Mouse (Mus musculus): ENCODE measurements around the gene 1500015O10Rik. TPM values are rescaled to one million over a fixed set of nuclear protein-coding genes. Genes with fewer than 3 reads are reported as not detected.

1500015O10Rik gene
- polyA plus RNA-seq (2014; fragmentation: Nextera tagmentation; extraction: Ambion mirVana) = 12.7 and 19.0 TPM in 2 replicates

GRCm38 (mm10) chr1:43730491-43730924 is at the start of gene 1500015O10Rik:
1500015O10Rik (plus strand) TSS chr1:43730602.
- Histone ChIP-seq H3K4me3 (ENCODE audit: control insufficient read depth in 1 of 2, insufficient read depth in 1 of 2, low read depth in 1 of 2, low read length in 2 of 2) (no peak within 1 kb of the TSS), H3K27me3 (ENCODE audit: control insufficient read depth, insufficient read depth, low read length) (no peaks in the 10 kb centered on the region), H3K9me3 (ENCODE audit: control insufficient read depth, low read length) (peaks cover 3% of the 10 kb centered on the region; the same call in 1 of the 2 replicates), H3K36me3 (ENCODE audit: control insufficient read depth, insufficient read depth, low read length) (no peaks in the 10 kb centered on the region), H3K4me2 (ENCODE audit: low read length) (peak within 1 kb of the TSS; percentile 42), H3K9ac (ENCODE audit: low read length) (peak within 1 kb of the TSS; percentile 1; the same call in 1 of the 2 replicates), H3K27ac (replicated peaks in 1 of 2; ENCODE audit: control insufficient read depth in 1 of 2, insufficient read depth in 1 of 2, low read depth in 2 of 2, low read length in 2 of 2) (peak within 1 kb of the TSS in 1 of 2 experiments; percentile 8; a peak in 2 of 4 replicates), H3K4me1 (ENCODE audit: control insufficient read depth in 2 of 2, insufficient read depth in 2 of 2, low read length in 2 of 2) (peaks cover 4 to 6% of the 10 kb centered on the region in 2 experiments; a peak in 3 of 4 replicates)
- WGBS = 41% methylated on average over 16 of the region's 16 CpGs
- ATAC-seq (ENCODE audit: insufficient number of reproducible peaks, insufficient read depth, low FRiP score, low read depth) = peak; percentile 64

- Histone ChIP-seq H3K9ac (ENCODE audit: low read length) (no peak overlapping the region), H3K4me2 (ENCODE audit: low read length) (no peak overlapping the region), H3K4me3 (ENCODE audit: control insufficient read depth in 1 of 2, insufficient read depth in 1 of 2, low read depth in 1 of 2, low read length in 2 of 2) (no peak overlapping the region), H3K36me3 (ENCODE audit: control insufficient read depth, insufficient read depth, low read length) (no peaks in the 10 kb centered on the region), H3K27ac (replicated peaks in 1 of 2; ENCODE audit: control insufficient read depth in 1 of 2, insufficient read depth in 1 of 2, low read depth in 2 of 2, low read length in 2 of 2) (no peak overlapping the region), H3K9me3 (ENCODE audit: control insufficient read depth, low read length) (peaks cover 9% of the 10 kb centered on the region), H3K27me3 (ENCODE audit: control insufficient read depth, insufficient read depth, low read length) (no peaks in the 10 kb centered on the region), H3K4me1 (ENCODE audit: control insufficient read depth in 2 of 2, insufficient read depth in 2 of 2, low read length in 2 of 2) (peaks cover 5 to 10% of the 10 kb centered on the region in 2 experiments)
- ATAC-seq (ENCODE audit: insufficient number of reproducible peaks, insufficient read depth, low FRiP score, low read depth) = no peak
- WGBS = 91% methylated on average over 13 of the region's 13 CpGs
Observed at GRCm38 (mm10) chr1:43689983-43690382, 40.4 kb upstream of the 1500015O10Rik start.

DNA sequence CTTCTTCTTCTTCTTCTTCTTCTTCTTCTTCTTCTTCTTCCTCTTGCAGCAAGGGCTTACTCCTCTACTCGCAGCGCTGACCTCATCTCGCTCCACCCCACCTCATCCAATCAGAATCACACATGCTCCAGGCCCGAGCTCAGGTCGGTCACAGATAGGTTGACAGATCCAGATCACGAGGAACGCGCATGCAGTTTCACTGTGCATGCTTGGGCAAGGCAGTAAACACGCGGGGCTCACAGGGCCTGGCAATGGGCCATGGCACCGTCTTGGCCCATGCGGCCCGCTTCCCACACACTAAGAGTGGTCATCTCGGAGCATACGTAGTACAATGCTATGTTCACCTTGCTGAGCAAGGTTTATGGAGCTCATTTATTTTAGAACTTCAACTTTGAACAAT is 39.9 kb upstream of the 1500015O10Rik start:
- H3K27me3 ChIP-seq (ENCODE audit: control insufficient read depth, insufficient read depth, low read length) = no peaks in the 10 kb centered on the region
- no peak overlapping the region for H3K4me2 ChIP-seq (ENCODE audit: low read length)
- ATAC-seq (ENCODE audit: insufficient number of reproducible peaks, insufficient read depth, low FRiP score, low read depth) = no peak
- no peak overlapping the region for H3K4me3 ChIP-seq (ENCODE audit: control insufficient read depth in 1 of 2, insufficient read depth in 1 of 2, low read depth in 1 of 2, low read length in 2 of 2)
- H3K36me3 ChIP-seq (ENCODE audit: control insufficient read depth, insufficient read depth, low read length) = no peaks in the 10 kb centered on the region
- 92% methylated on average over 15 of the region's 15 CpGs for WGBS
- no peak overlapping the region for H3K9ac ChIP-seq (ENCODE audit: low read length)
- H3K27ac ChIP-seq (replicated peaks in 1 of 2; ENCODE audit: control insufficient read depth in 1 of 2, insufficient read depth in 1 of 2, low read depth in 2 of 2, low read length in 2 of 2) = no peak overlapping the region
- H3K4me1 ChIP-seq (ENCODE audit: control insufficient read depth in 2 of 2, insufficient read depth in 2 of 2, low read length in 2 of 2) = peaks cover 9 to 15% of the 10 kb centered on the region in 2 experiments
- H3K9me3 ChIP-seq (ENCODE audit: control insufficient read depth, low read length) = peaks cover 9% of the 10 kb centered on the region

DNA sequence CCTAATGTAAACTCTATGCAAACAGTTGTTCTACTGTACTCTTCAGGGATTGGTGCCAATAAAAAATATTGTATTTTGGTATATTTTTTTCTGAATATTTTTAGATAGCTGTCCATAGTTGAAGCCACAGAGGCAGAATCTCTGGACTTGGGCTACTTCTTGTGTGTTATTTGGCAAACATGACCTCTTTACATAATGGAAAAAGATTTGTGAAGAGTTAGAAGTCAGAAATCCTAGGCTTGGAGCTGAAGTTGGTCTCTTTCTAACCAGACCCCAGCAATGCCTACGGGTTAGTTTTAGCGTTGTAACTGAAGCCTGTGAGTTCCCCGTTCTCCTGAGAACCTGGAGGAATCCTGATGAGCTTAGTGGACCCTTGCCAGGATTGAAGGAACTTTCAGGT is 36.3 kb upstream of the 1500015O10Rik start:
- Histone ChIP-seq H3K36me3 (ENCODE audit: control insufficient read depth, insufficient read depth, low read length) (no peaks in the 10 kb centered on the region), H3K4me1 (ENCODE audit: control insufficient read depth in 2 of 2, insufficient read depth in 2 of 2, low read length in 2 of 2) (peaks cover 12 to 27% of the 10 kb centered on the region in 2 experiments), H3K27ac (replicated peaks in 1 of 2; ENCODE audit: control insufficient read depth in 1 of 2, insufficient read depth in 1 of 2, low read depth in 2 of 2, low read length in 2 of 2) (peak overlapping the region; percentile 91 to 93; a peak in 3 of 4 replicates), H3K4me3 (ENCODE audit: control insufficient read depth in 1 of 2, insufficient read depth in 1 of 2, low read depth in 1 of 2, low read length in 2 of 2) (no peak overlapping the region), H3K9ac (ENCODE audit: low read length) (no peak overlapping the region; the same call in 1 of the 2 replicates), H3K27me3 (ENCODE audit: control insufficient read depth, insufficient read depth, low read length) (no peaks in the 10 kb centered on the region), H3K9me3 (ENCODE audit: control insufficient read depth, low read length) (no peaks in the 10 kb centered on the region), H3K4me2 (ENCODE audit: low read length) (no peak overlapping the region)
- 69% methylated on average over 3 of the region's 3 CpGs for WGBS
- ATAC-seq (ENCODE audit: insufficient number of reproducible peaks, insufficient read depth, low FRiP score, low read depth) = no peak

GRCm38 (mm10) chr1:43694851-43695545 is 35.4 kb upstream of the 1500015O10Rik start:
- H3K4me2 ChIP-seq (ENCODE audit: low read length) = peak overlapping the region; percentile 39
- 14% methylated on average over 6 of the region's 6 CpGs for WGBS
- H3K36me3 ChIP-seq (ENCODE audit: control insufficient read depth, insufficient read depth, low read length) = no peaks in the 10 kb centered on the region
- peak; percentile 84 for ATAC-seq (ENCODE audit: insufficient number of reproducible peaks, insufficient read depth, low FRiP score, low read depth)
- no peaks in the 10 kb centered on the region for H3K9me3 ChIP-seq (ENCODE audit: control insufficient read depth, low read length)
- no peaks in the 10 kb centered on the region for H3K27me3 ChIP-seq (ENCODE audit: control insufficient read depth, insufficient read depth, low read length)
- peaks cover 12 to 27% of the 10 kb centered on the region in 2 experiments for H3K4me1 ChIP-seq (ENCODE audit: control insufficient read depth in 2 of 2, insufficient read depth in 2 of 2, low read length in 2 of 2)
- H3K27ac ChIP-seq (replicated peaks in 1 of 2; ENCODE audit: control insufficient read depth in 1 of 2, insufficient read depth in 1 of 2, low read depth in 2 of 2, low read length in 2 of 2) = peak overlapping the region; percentile 91 to 93
- peak overlapping the region; percentile 42 for H3K9ac ChIP-seq (ENCODE audit: low read length)
- H3K4me3 ChIP-seq (ENCODE audit: control insufficient read depth in 1 of 2, insufficient read depth in 1 of 2, low read depth in 1 of 2, low read length in 2 of 2) = no peak overlapping the region

- Histone ChIP-seq H3K27me3 (ENCODE audit: control insufficient read depth, insufficient read depth, low read length) (no peaks in the 10 kb centered on the region), H3K4me2 (ENCODE audit: low read length) (peak overlapping the region; percentile 49), H3K36me3 (ENCODE audit: control insufficient read depth, insufficient read depth, low read length) (no peaks in the 10 kb centered on the region), H3K9ac (ENCODE audit: low read length) (no peak overlapping the region), H3K27ac (replicated peaks in 1 of 2; ENCODE audit: control insufficient read depth in 1 of 2, insufficient read depth in 1 of 2, low read depth in 2 of 2, low read length in 2 of 2) (peak overlapping the region; percentile 90 to 95), H3K9me3 (ENCODE audit: control insufficient read depth, low read length) (no peaks in the 10 kb centered on the region), H3K4me1 (ENCODE audit: control insufficient read depth in 2 of 2, insufficient read depth in 2 of 2, low read length in 2 of 2) (peaks cover 12 to 27% of the 10 kb centered on the region in 2 experiments), H3K4me3 (ENCODE audit: control insufficient read depth in 1 of 2, insufficient read depth in 1 of 2, low read depth in 1 of 2, low read length in 2 of 2) (no peak overlapping the region)
- peak; percentile 87 for ATAC-seq (ENCODE audit: insufficient number of reproducible peaks, insufficient read depth, low FRiP score, low read depth)
- 5% methylated on average over 4 of the region's 4 CpGs for WGBS
Observed at GRCm38 (mm10) chr1:43698577-43699000, 31.8 kb upstream of the 1500015O10Rik start.

DNA sequence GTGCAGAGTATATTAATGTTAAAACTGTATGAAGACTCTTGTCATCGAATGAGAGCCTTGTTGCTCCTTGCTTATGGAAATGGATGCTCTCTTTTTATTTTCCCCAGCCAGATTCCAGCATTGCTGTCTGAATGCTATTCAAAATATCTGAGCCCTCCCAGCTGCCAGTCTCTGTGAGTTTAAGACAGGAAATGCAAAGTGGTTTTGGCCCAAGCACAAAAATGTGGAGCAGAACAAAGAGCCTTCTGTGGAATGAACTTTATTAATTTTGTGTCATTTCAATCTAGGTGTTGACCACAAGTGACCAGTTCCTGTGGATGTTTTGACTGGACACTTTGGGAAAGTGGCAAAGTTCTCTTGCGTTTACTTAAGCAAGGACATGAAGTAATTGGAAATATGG is 15.6 kb upstream of the 1500015O10Rik start:
- no peak overlapping the region for H3K9ac ChIP-seq (ENCODE audit: low read length)
- peak overlapping the region in 1 of 2 experiments; percentile 33; a peak in 2 of 4 replicates for H3K27ac ChIP-seq (replicated peaks in 1 of 2; ENCODE audit: control insufficient read depth in 1 of 2, insufficient read depth in 1 of 2, low read depth in 2 of 2, low read length in 2 of 2)
- H3K4me2 ChIP-seq (ENCODE audit: low read length) = no peak overlapping the region
- H3K4me3 ChIP-seq (ENCODE audit: control insufficient read depth in 1 of 2, insufficient read depth in 1 of 2, low read depth in 1 of 2, low read length in 2 of 2) = no peak overlapping the region
- no peaks in the 10 kb centered on the region for H3K36me3 ChIP-seq (ENCODE audit: control insufficient read depth, insufficient read depth, low read length)
- H3K9me3 ChIP-seq (ENCODE audit: control insufficient read depth, low read length) = no peaks in the 10 kb centered on the region
- no peaks in the 10 kb centered on the region for H3K27me3 ChIP-seq (ENCODE audit: control insufficient read depth, insufficient read depth, low read length)
- WGBS = 71% methylated on average over 2 of the region's 2 CpGs
- peaks cover 0 to 10% of the 10 kb centered on the region in 2 experiments; a peak in 3 of 4 replicates for H3K4me1 ChIP-seq (ENCODE audit: control insufficient read depth in 2 of 2, insufficient read depth in 2 of 2, low read length in 2 of 2)
- no peak for ATAC-seq (ENCODE audit: insufficient number of reproducible peaks, insufficient read depth, low FRiP score, low read depth)

Data from heart, embryonic 14.5 days (tissue).